Mouse (Mus musculus): Measurements from ENCODE around the gene RPS10-NUDT3. TPM values are rescaled to one million over a fixed set of nuclear protein-coding genes. Genes with fewer than 3 reads are reported as not detected.
A peak's percentile ranks its signal among the peaks of the same experiment; 100 is the strongest.

RPS10-NUDT3 gene
- total RNA-seq, 2 experiments from 2014 or later: not detected

DNA sequence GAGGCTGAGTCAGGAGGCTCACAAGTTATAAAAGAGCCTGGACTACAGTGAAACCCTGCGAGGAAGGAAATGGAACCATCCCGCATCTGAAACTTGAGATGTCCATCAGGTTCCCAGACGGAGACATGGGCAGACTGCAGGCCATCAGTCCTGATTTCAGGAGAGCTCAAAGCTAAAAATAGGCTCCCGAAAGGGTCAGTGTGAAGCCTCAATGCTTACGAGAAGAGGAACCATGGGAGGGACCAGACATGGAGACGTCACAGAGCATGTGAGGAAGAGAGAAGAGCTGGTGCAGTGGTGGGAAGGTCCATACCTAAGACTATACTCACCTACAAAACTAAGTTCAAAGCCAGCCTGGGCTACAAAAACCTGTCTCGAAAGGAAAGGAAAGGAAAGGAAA lies 19.6 kb downstream of the RPS10-NUDT3 start:
- no peak for ATAC-seq (replicated peaks; ENCODE audit: low FRiP score, low TSS enrichment, poor library complexity, severe bottlenecking)

- no peak for ATAC-seq (replicated peaks; ENCODE audit: low FRiP score, low TSS enrichment, poor library complexity, severe bottlenecking)
Measured at GRCm38 (mm10) chr17:27613016-27613415, 22.0 kb downstream of the RPS10-NUDT3 start.

- ATAC-seq (replicated peaks; ENCODE audit: low FRiP score, low TSS enrichment, poor library complexity, severe bottlenecking): 0 out of 2 replicates have a peak, but pooled peaks have one; percentile 17
Measured at GRCm38 (mm10) chr17:27611994-27612393, 23.0 kb downstream of the RPS10-NUDT3 start.

- ATAC-seq (replicated peaks; ENCODE audit: low FRiP score, low TSS enrichment, poor library complexity, severe bottlenecking): peak; percentile 70
Measured at GRCm38 (mm10) chr17:27611519-27611884, 23.5 kb downstream of the RPS10-NUDT3 start.

DNA sequence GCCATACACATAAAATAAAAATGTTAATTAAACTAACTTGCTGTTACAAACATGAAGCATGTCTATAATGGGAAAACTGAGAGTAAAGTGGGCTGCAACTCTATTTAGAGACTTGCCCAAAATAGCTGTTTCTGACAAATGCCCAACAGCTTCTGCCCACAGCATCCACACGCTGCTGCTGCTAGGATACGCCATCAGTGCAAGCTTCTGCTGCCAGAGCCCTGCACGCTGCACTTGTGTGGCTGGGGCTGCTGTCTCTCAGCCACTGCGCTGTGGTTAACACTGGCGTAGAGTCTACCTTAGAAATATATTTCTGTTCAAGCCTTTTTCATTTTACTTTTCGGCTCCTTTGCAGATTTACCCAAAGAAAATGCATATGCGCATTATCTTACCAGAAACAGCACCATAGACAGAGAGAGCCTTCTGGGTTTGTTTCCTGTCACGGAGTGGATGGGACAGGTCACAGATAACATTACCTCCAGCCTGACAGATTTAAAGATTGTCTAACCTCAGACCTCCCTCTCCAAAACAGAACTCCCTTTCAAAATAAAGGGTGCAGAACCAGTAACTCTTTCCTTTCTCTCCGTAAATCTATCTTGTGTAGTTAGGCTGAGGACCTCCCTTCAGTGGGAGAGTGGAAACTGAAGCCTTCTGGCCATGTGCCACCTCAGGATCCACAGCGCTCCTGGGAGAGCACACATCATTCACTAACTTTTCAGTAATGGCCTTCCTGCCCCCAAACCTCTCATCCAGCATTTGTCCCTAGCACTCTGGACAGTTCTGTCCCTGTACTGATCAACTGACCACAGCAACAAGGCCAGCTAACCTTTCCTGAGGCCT lies 24.1 kb downstream of the RPS10-NUDT3 start:
- peak; percentile 55 for ATAC-seq (replicated peaks; ENCODE audit: low FRiP score, low TSS enrichment, poor library complexity, severe bottlenecking)

DNA sequence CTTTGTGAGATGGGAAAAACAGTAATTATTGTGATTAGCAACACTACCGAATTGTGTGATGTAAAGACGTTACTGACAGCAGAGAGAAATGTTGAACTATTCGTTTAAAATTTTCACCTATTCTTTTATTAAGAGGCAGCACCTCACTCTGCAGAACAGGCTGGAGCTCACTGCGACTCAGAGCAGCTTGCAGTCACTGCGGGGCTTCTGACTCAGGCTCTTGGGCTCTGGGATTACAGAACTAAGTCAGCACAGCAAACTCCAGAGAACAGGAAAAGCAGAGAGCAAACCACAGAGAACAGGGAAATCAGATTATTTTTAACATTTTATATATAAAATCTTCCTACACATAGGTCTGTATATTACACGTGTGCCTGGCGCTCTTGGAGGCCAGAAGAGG lies 25.4 kb downstream of the RPS10-NUDT3 start:
- no peak for ATAC-seq (replicated peaks; ENCODE audit: low FRiP score, low TSS enrichment, poor library complexity, severe bottlenecking)

GRCm38 (mm10) chr17:27603522-27604234 lies 31.3 kb downstream of the RPS10-NUDT3 start:
- ATAC-seq (replicated peaks; ENCODE audit: low FRiP score, low TSS enrichment, poor library complexity, severe bottlenecking): peak; percentile 82

GRCm38 (mm10) chr17:27603036-27603435 lies 32.0 kb downstream of the RPS10-NUDT3 start:
- 0 out of 2 replicates have a peak, but pooled peaks have one; percentile 2 for ATAC-seq (replicated peaks; ENCODE audit: low FRiP score, low TSS enrichment, poor library complexity, severe bottlenecking)

- no peak for ATAC-seq (replicated peaks; ENCODE audit: low FRiP score, low TSS enrichment, poor library complexity, severe bottlenecking)
Measured at GRCm38 (mm10) chr17:27600869-27601268, 34.2 kb downstream of the RPS10-NUDT3 start.

DNA sequence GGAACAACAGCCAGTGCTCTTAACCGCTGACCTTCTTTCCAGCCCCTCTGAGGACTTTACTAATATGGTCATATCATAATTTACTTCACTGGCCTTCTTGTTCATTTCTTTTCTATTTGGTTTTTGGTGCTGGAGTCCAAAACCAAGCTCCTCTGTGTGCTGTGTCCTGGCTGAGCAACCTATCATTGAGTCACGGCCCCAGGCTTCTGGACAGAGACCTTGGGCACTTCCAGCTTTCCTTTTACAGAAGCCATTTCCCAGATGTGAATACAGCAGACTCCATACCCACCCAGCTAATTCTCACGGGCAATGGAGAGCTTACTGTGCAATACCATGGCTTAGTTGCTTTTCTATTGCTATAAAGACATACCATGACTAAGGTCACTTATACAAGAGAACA lies 34.7 kb downstream of the RPS10-NUDT3 start:
- no peak for ATAC-seq (replicated peaks; ENCODE audit: low FRiP score, low TSS enrichment, poor library complexity, severe bottlenecking)

GRCm38 (mm10) chr17:27596376-27597190 lies 38.4 kb downstream of the RPS10-NUDT3 start:
- ATAC-seq (replicated peaks; ENCODE audit: low FRiP score, low TSS enrichment, poor library complexity, severe bottlenecking): no peak

DNA sequence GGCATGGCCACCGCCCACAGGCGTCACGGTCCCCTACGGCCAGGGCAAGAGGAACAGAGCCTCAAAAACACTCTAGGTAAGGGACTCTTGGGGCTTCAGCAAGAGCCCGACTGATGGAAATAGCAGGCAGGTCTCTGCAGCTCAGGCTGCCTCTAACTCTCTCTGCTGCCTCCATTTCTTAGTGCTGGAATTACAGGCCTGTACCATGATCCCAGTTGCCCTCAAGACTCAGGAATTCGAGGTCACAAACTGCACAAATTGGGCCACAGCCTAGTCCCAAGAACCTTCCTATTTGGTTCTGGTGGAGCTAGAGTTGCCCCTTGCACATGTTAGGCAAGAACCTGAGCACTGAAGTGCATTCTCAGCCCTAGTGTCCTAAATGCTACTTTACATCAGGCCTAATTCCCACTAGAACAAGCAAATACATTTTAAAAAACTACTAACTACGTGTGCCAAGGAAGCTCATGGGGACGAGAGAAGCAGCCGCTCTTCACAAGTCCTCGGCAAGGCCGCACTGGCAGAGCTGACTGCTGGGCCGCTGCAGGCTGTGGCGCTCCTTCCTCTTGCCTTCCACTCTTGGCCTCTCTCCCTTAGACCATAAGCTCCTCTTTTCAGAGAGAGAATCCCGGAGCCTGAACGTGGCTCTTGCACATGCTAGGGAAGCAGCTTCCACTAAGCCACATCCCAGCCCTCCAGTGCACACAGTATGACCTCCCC lies 39.2 kb downstream of the RPS10-NUDT3 start:
- no peak for ATAC-seq (replicated peaks; ENCODE audit: low FRiP score, low TSS enrichment, poor library complexity, severe bottlenecking)

DNA sequence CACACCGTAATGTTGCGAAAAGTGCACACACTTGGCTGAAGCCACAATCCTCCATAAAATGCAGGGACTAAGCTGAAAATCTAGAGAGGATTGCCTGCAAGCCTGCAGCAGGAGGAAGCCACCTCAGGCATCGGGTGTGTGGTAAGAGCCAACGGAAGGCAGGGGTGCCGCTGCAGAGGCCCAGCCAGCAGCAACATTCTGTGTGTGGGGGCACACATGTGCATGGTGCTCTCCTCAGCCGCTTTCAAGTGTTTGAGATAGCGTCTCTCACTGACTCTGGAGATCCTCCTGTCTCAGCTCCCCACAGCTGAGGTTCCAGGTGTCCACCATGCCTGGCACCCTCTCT lies 42.5 kb downstream of the RPS10-NUDT3 start:
- ATAC-seq (replicated peaks; ENCODE audit: low FRiP score, low TSS enrichment, poor library complexity, severe bottlenecking): no peak

DNA sequence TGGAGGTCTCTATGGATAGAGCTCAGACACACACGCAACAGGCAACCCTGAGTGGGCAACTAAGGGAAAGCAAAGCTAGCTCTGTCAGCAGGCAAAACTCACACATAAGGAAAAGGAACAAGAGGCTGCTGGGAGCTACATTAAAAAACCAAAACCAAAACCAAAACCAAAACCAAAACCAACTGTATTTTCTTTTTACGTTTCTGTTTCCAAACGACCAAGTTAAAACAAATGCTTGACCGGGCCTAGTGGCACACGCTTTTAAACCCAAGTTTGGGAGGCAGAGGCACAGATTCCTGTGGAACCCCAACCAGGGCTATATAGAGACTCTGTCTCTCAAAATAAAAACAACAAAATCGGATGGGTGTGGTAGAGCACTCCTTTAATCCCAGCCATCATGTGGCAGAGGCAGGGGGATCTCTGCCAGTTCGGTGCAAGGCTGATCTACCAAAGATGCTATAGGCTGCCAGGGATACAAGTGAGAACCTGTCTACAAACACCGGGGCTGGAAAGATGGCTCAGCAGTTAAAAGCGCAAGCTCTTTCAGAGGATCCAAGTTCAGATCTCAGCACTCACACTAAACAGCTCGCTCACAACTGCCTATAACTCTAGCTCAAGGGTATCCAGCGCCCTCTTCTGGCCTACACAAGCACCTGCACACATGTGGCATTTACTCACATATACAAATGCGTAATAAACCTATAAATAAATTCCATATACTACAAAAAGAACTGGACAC lies 43.0 kb downstream of the RPS10-NUDT3 start:
- no peak for ATAC-seq (replicated peaks; ENCODE audit: low FRiP score, low TSS enrichment, poor library complexity, severe bottlenecking)

GRCm38 (mm10) chr17:27588231-27588630 lies 46.8 kb downstream of the RPS10-NUDT3 start:
- peak; percentile 35; the same call in 1 of the 2 replicates for ATAC-seq (replicated peaks; ENCODE audit: low FRiP score, low TSS enrichment, poor library complexity, severe bottlenecking)

- peak; percentile 13; the same call in 1 of the 2 replicates for ATAC-seq (replicated peaks; ENCODE audit: low FRiP score, low TSS enrichment, poor library complexity, severe bottlenecking)
Measured at GRCm38 (mm10) chr17:27587252-27587651, 47.8 kb downstream of the RPS10-NUDT3 start.

GRCm38 (mm10) chr17:27586661-27587060 lies 48.4 kb downstream of the RPS10-NUDT3 start:
- ATAC-seq (replicated peaks; ENCODE audit: low FRiP score, low TSS enrichment, poor library complexity, severe bottlenecking): no peak

GRCm38 (mm10) chr17:27583185-27583894 lies 51.7 kb downstream of the RPS10-NUDT3 start:
- ATAC-seq (replicated peaks; ENCODE audit: low FRiP score, low TSS enrichment, poor library complexity, severe bottlenecking): peak; percentile 88
